Mouse (Mus musculus): ENCODE results near the gene Dpp6. TPM values are rescaled to one million over a fixed set of nuclear protein-coding genes. Genes with fewer than 3 reads are reported as not detected.

Dpp6 gene
- polyA plus RNA-seq, 1 experiment from 2014 or later, result 86.2 TPM

DNA sequence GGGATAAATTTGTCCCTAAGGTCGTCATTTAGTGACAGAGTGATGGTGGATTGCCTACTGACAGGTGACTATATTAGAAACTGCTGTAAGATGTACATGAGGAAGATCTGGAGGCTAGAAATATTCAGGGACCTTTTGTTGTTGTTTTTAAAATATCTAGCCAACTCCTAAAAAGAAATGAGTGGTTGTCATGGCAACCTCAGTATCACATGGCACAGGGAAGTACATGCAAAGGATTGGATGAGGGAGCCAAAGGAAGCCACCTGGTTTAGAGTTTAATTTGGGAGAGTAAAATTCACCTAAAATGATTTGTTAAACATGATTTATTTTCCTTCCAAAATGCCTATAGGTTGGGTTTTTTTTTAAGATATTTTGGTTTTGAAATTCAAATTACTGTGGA lies 260.8 kb downstream of the Dpp6 start:
- Histone ChIP-seq H3K9ac (no peak overlapping the region), H3K4me1 (replicated peaks) (peaks cover 13% of the 10 kb centered on the region), H3K9me3 (no peaks in the 10 kb centered on the region), H3K4me3 (no peak overlapping the region), H3K27me3 (no peaks in the 10 kb centered on the region), H3K4me2 (no peak overlapping the region), H3K36me3 (no peaks in the 10 kb centered on the region), H3K27ac (replicated peaks) (no peak overlapping the region)
- WGBS, result 70% methylated on average over 1 of the region's 1 CpGs
- no peak for ATAC-seq (ENCODE audit: low FRiP score, low read depth)

DNA sequence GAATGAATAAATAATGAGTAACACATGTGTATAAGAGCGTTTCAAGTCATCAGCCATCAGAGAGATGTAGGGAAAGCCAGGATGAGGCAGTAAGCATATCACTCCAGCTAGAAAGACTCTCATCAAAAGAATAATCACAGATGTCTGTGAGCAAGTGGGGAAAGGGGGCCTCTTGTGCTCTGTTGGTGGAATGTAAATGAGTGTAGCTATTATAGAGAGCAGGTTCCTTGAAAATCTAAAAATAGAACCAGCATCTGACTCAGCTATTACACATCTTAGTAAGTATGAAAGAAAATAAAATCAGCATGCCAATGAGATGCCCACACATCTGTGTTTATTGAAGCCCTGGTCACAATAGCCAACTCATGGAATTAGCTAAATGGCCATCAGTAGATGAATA lies 264.3 kb downstream of the Dpp6 start:
- no peak overlapping the region for H3K4me3 ChIP-seq

DNA sequence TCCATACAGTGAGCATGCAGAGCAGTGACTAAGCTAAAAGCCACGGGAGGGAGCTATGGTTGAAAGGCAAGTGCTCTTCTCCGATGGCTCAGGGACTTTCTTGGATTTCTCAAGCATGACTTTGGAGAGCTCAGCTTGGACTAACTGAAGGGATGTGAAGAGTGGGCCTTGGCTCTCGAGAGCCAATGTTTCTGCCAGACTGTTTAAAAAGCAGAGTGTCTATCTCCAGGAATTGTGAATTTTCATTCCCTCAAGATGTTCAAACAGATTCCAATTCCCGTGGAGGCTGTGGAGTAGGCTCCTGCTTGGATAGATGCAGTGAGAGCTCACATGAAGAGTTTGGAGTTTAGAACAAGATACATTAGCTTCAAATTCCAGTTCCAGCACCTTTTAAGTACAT lies 266.8 kb downstream of the Dpp6 start:
- Histone ChIP-seq H3K9me3 (no peaks in the 10 kb centered on the region), H3K4me1 (replicated peaks) (0 out of 2 replicates have a peak, but pooled peaks cover 4% of the 10 kb centered on the region), H3K4me2 (no peak overlapping the region), H3K9ac (no peak overlapping the region), H3K27me3 (no peaks in the 10 kb centered on the region), H3K36me3 (no peaks in the 10 kb centered on the region), H3K27ac (replicated peaks) (no peak overlapping the region), H3K4me3 (no peak overlapping the region)
- no peak for ATAC-seq (ENCODE audit: low FRiP score, low read depth)
- 72% methylated on average over 4 of the region's 4 CpGs for WGBS

More for the DNA sequence above, 264.3 kb downstream of the Dpp6 start:
- no peak overlapping the region for H3K4me2 ChIP-seq
- no peaks in the 10 kb centered on the region for H3K36me3 ChIP-seq
- H3K9me3 ChIP-seq, result no peaks in the 10 kb centered on the region
- H3K9ac ChIP-seq, result no peak overlapping the region
- H3K27ac ChIP-seq (replicated peaks), result no peak overlapping the region; the same call in 1 of the 2 replicates
- 53% methylated on average over 1 of the region's 1 CpGs for WGBS
- H3K4me1 ChIP-seq (replicated peaks), result peaks cover 9% of the 10 kb centered on the region
- no peaks in the 10 kb centered on the region for H3K27me3 ChIP-seq
- no peak for ATAC-seq (ENCODE audit: low FRiP score, low read depth)

DNA sequence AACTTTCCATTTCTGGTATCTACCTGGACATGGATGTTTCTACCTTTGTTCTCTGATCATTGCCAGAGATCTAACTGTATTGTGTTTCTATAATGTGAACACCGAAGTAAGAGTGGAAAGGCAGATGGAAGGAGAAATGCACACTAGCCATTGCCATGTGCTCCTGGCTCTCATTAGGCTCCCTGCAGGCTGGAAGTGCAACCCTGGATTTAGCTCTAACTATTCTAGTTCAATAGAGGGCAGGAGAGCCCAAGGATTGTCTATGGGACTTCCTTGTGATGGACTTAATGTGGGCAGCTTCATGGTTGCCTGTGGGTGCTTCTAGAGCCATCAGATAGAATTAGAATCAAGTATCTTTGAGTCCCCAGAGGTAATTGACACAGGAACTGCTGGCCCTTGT lies 291.2 kb downstream of the Dpp6 start:
- no peaks in the 10 kb centered on the region for H3K36me3 ChIP-seq
- WGBS, result 100% methylated on average over 1 of the region's 1 CpGs

DNA sequence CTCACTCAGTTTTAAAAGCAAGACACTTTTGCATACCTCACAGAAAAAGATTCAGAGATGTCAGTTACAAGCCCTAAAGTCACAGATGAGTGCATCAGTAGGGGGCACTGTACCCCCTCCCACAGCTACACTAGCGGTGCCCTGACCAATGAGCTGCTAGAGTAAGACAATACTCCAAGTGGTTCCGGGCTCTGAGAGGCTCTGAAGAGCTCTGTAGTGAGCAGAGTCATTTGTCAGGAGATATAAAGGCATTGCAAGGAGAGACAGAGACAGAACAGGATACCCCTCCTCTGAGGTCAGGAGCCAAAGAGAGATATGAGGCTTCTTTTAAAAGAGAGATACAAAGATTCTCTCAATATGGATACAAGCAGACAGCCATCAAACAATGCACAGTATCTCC lies 305.5 kb downstream of the Dpp6 start:
- Histone ChIP-seq H3K9me3 (no peaks in the 10 kb centered on the region), H3K4me3 (no peak overlapping the region), H3K27me3 (no peaks in the 10 kb centered on the region), H3K4me1 (replicated peaks) (no peaks in the 10 kb centered on the region), H3K9ac (no peak overlapping the region), H3K27ac (replicated peaks) (no peak overlapping the region), H3K4me2 (no peak overlapping the region), H3K36me3 (no peaks in the 10 kb centered on the region)
- WGBS, result 23% methylated on average over 2 of the region's 2 CpGs
- ATAC-seq (ENCODE audit: low FRiP score, low read depth), result no peak

More for the DNA sequence above, 291.2 kb downstream of the Dpp6 start:
- no peak for ATAC-seq (ENCODE audit: low FRiP score, low read depth)
- Histone ChIP-seq H3K27me3 (no peaks in the 10 kb centered on the region), H3K4me3 (no peak overlapping the region), H3K4me2 (no peak overlapping the region), H3K4me1 (replicated peaks) (no peaks in the 10 kb centered on the region), H3K9me3 (no peaks in the 10 kb centered on the region), H3K27ac (replicated peaks) (no peak overlapping the region), H3K9ac (no peak overlapping the region)

DNA sequence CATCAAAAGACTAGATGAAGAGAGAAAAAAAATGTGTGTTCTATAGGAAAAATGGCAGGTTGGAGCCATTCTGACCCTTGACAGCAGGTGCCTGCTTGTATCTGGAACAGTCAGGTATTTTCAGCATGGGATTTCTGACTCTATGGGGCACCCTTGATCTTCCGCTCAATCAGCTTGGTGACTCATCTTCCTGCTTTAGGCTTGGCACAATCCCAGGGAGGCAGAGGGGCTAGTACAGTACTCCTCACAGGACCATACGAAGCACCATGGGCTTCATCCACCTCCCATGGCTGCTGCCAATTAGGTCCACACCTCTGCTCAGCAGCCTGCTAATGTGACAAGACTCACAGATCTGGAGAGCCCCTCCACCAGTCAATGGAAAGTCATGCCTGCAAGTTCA lies 305.9 kb downstream of the Dpp6 start:
- ATAC-seq (ENCODE audit: low FRiP score, low read depth), result no peak
- no peak overlapping the region for H3K4me2 ChIP-seq
- no peaks in the 10 kb centered on the region for H3K36me3 ChIP-seq
- H3K9ac ChIP-seq, result no peak overlapping the region
- H3K4me1 ChIP-seq (replicated peaks), result no peaks in the 10 kb centered on the region
- no peaks in the 10 kb centered on the region for H3K27me3 ChIP-seq
- no peaks in the 10 kb centered on the region for H3K9me3 ChIP-seq
- H3K4me3 ChIP-seq, result no peak overlapping the region
- no peak overlapping the region for H3K27ac ChIP-seq (replicated peaks)
- 82% methylated on average over 2 of the region's 2 CpGs for WGBS

DNA sequence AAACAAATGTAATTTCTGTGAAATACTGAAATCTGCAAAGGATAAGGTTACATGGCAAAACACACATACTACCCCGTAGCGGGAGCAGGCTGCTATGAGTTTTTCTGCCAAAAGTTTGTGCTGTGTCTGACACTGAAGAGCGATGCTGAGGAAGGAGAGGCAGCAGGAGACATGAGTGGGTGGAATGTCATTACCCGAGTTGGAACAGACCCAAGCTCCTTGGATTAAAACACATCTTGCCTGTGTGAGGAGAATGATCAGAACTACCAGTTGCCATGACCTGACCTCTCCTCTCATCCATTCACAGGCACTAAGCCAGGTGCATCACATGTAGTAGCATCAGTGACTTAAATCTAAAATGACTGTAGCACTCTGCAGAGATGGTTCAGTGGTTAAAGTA lies 309.0 kb downstream of the Dpp6 start:
- Histone ChIP-seq H3K4me3 (no peak overlapping the region), H3K9me3 (no peaks in the 10 kb centered on the region), H3K27me3 (no peaks in the 10 kb centered on the region), H3K4me2 (no peak overlapping the region), H3K9ac (no peak overlapping the region), H3K36me3 (no peaks in the 10 kb centered on the region), H3K27ac (replicated peaks) (no peak overlapping the region), H3K4me1 (replicated peaks) (no peaks in the 10 kb centered on the region)
- 63% methylated on average over 4 of the region's 4 CpGs for WGBS
- no peak for ATAC-seq (ENCODE audit: low FRiP score, low read depth)

DNA sequence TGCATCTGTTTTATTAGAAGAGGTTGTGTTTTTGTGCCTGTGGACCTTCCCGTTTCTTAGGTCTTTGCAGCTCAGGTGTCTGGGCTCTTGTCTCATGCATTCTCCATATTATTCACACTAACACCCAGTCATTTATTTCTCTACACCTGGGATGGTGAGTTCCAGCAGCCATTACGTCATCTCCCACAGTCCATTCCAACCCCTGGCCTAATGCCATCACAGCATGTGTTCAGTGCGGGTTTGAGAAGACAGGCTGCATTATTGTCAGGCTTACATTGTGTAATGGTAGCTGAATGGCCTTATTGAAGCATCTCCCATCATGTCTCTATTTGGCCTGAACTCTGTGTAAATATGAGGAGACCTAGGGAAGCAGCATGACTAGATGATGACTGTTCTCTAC lies 316.2 kb downstream of the Dpp6 start:
- Histone ChIP-seq H3K27me3 (no peaks in the 10 kb centered on the region), H3K4me1 (replicated peaks) (0 out of 2 replicates have a peak, but pooled peaks cover 3% of the 10 kb centered on the region), H3K9ac (no peak overlapping the region), H3K27ac (replicated peaks) (no peak overlapping the region), H3K9me3 (no peaks in the 10 kb centered on the region), H3K4me2 (no peak overlapping the region), H3K4me3 (no peak overlapping the region), H3K36me3 (no peaks in the 10 kb centered on the region)
- WGBS, result 57% methylated on average over 3 of the region's 3 CpGs
- ATAC-seq (ENCODE audit: low FRiP score, low read depth), result 0 out of 2 replicates have a peak, but pooled peaks have one; percentile 31

DNA sequence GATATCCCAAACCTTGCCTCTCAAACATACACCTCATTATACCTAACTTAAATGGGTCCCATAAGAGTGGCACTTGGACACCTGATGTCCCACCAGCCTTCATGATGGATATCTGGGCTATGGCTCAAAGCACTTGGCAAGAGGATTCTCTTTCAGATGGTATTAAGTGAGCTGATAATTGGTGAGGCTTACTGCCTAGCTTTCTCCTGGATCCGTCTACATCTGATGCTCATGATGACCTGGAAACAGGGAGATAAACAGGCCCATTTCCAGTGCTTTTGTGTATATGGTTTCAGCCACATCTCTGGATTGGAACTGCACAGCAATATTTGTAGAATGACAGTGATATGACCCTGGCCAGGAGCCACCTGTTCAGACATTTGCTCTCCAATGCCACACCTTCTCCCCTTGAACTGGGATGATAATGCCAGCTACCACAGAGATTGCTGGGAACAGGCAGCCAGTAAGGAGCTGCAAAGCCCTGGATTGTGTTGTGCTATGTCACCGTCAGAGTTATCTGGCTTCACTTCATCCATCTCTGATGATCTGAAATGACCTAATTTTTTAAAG lies 317.5 kb downstream of the Dpp6 start:
- H3K27me3 ChIP-seq, result no peaks in the 10 kb centered on the region
- no peaks in the 10 kb centered on the region for H3K36me3 ChIP-seq
- no peaks in the 10 kb centered on the region for H3K9me3 ChIP-seq
- no peak overlapping the region for H3K27ac ChIP-seq (replicated peaks)
- WGBS, result 81% methylated on average over 2 of the region's 2 CpGs
- H3K4me2 ChIP-seq, result no peak overlapping the region
- H3K4me1 ChIP-seq (replicated peaks), result 0 out of 2 replicates have a peak, but pooled peaks cover 3% of the 10 kb centered on the region
- H3K9ac ChIP-seq, result no peak overlapping the region
- H3K4me3 ChIP-seq, result no peak overlapping the region
- ATAC-seq (ENCODE audit: low FRiP score, low read depth), result no peak

DNA sequence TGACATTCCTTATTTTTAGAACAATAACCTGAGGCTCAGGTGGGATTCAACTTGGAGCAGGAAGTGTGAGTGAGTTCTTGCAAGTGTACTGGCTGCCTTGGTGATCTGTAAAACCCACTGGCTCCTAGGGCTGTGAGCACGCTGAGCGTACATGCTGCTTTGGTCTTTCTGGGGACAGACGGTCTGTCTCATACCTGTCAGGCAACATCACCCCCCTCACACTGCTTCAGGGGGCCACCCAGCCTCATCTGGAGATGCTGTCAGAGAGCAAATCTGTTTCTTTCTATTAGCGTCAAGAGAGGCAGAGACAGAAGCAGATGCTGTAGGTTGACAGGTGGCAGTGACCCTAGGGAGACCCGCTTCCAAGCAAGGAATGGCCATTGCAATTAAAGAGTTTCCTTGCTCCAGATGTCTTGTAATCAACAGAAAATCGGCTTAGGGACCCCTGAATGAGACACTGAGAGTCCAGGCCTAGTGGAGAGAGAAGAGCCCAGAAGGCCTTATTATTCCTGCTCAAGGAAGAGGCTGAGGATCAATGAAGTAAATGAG lies 330.5 kb downstream of the Dpp6 start:
- 64% methylated on average over 6 of the region's 6 CpGs for WGBS
- ATAC-seq (ENCODE audit: low FRiP score, low read depth), result peak; percentile 75
- H3K9me3 ChIP-seq, result no peaks in the 10 kb centered on the region

DNA sequence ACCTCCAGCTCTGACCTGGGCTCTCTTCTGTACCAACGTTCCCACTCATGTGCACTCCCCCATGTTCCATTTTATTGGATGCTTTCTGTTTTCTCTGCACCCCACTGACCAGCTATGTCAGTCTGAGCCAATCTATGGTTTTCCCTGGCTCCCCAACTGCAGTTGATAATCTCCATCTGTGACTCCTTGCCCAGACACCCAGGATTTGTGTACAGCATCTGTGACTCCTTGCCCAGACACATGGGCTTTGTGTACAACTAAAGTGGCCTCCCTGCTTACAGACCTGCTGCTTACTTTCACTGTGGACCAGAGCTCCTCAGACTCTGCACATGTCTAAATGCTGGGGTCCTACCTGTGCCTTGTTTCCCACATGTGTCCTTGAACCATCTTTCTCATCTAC lies 334.0 kb downstream of the Dpp6 start:
- no peaks in the 10 kb centered on the region for H3K36me3 ChIP-seq
- no peaks in the 10 kb centered on the region for H3K9me3 ChIP-seq
- 0 out of 2 replicates have a peak, but pooled peaks cover 4% of the 10 kb centered on the region for H3K4me1 ChIP-seq (replicated peaks)
- no peak overlapping the region for H3K9ac ChIP-seq
- no peak overlapping the region for H3K27ac ChIP-seq (replicated peaks)
- no peak for ATAC-seq (ENCODE audit: low FRiP score, low read depth)
- H3K27me3 ChIP-seq, result no peaks in the 10 kb centered on the region
- no peak overlapping the region for H3K4me2 ChIP-seq
- no peak overlapping the region for H3K4me3 ChIP-seq
- whole genome bisulfite sequencing, result 71% methylated on average over 1 of the region's 1 CpGs

More for the DNA sequence above, 330.5 kb downstream of the Dpp6 start:
- 0 out of 2 replicates have a peak overlapping the region, but pooled peaks have one; percentile 21 for H3K27ac ChIP-seq (replicated peaks)
- no peaks in the 10 kb centered on the region for H3K36me3 ChIP-seq
- no peak overlapping the region for H3K4me3 ChIP-seq
- H3K27me3 ChIP-seq, result no peaks in the 10 kb centered on the region
- no peak overlapping the region for H3K4me2 ChIP-seq
- H3K4me1 ChIP-seq (replicated peaks), result 0 out of 2 replicates have a peak, but pooled peaks cover 4% of the 10 kb centered on the region
- no peak overlapping the region for H3K9ac ChIP-seq

DNA sequence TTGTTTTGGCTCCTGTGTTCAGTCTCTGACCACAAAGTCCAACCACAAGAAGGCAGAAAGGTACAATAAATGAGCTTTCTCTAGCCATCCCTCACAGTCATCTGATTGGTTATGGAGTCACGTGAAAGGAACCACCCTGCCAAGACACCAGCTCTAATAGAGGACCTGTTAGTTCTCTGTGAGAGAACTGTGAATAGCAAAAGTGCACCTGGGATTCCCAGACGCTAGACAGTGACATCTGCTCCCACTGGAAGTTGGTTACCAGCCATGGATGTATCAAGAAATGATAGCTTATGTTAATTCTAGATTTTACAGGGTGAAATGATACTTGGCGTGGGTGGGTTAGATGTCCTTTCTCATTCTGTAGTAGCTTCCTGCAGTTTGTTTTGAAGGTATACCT lies 338.7 kb downstream of the Dpp6 start:
- no peak for ATAC-seq (ENCODE audit: low FRiP score, low read depth)
- Histone ChIP-seq H3K27ac (replicated peaks) (no peak overlapping the region), H3K4me2 (no peak overlapping the region), H3K4me1 (replicated peaks) (peaks cover 7% of the 10 kb centered on the region; the same call in 1 of the 2 replicates), H3K9ac (no peak overlapping the region), H3K27me3 (no peaks in the 10 kb centered on the region), H3K4me3 (no peak overlapping the region), H3K9me3 (no peaks in the 10 kb centered on the region), H3K36me3 (no peaks in the 10 kb centered on the region)
- 80% methylated on average over 3 of the region's 3 CpGs for WGBS

DNA sequence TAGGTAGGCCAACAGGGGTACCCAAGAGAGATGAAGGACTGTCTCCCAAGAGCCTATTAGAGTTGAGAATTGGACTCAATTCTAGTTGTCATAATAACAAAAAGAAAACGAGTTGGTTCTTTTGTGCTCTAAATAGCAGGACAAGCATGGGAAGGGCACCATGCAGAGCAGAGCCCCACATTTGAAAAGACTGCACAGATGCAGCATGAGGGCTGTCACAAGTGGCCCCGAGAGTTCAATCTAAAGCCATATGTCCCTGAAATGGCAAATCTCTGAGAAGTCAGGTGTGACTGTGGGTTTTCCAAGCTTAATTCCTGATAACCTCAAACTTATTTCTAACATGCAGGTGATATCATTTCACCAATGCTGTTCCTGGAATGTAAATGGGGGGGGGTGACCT lies 339.4 kb downstream of the Dpp6 start:
- H3K36me3 ChIP-seq, result no peaks in the 10 kb centered on the region
- 34% methylated on average over 2 of the region's 2 CpGs for WGBS
- H3K4me3 ChIP-seq, result no peak overlapping the region
- H3K4me2 ChIP-seq, result no peak overlapping the region
- no peaks in the 10 kb centered on the region for H3K27me3 ChIP-seq
- H3K9ac ChIP-seq, result no peak overlapping the region
- no peak for ATAC-seq (ENCODE audit: low FRiP score, low read depth)
- H3K9me3 ChIP-seq, result no peaks in the 10 kb centered on the region
- peaks cover 14% of the 10 kb centered on the region for H3K4me1 ChIP-seq (replicated peaks)
- H3K27ac ChIP-seq (replicated peaks), result no peak overlapping the region

All from hindbrain, embryonic 15.5 days (tissue).